Mouse (Mus musculus) embryonic stem cell, embryonic (primary cell): Measurements from ENCODE around the gene Mafk.

Experiments used
- CTCF ChIA-PET, 4 experiments: fragments of 300-600 bp in 2 of 4; fragments of 350-600 bp in 2 of 4; sonication (Branson Sonifier 250); formaldehyde crosslinking; loops; one replicate each; lab custom pipeline; 2022; ENCODE audit warnings: inconsistent platforms in 2 of 4; lab: Charles Lee
- POLR2A ChIA-PET, 4 experiments: fragments of 300-600 bp in 2 of 4; fragments of 350-600 bp in 2 of 4; sonication (Branson Sonifier 250); formaldehyde crosslinking; loops; one replicate each; lab custom pipeline; 2022; ENCODE audit warnings: antibody characterized with exemption in 4 of 4, inconsistent platforms in 1 of 4; lab: Charles Lee

Mafk gene

DNA sequence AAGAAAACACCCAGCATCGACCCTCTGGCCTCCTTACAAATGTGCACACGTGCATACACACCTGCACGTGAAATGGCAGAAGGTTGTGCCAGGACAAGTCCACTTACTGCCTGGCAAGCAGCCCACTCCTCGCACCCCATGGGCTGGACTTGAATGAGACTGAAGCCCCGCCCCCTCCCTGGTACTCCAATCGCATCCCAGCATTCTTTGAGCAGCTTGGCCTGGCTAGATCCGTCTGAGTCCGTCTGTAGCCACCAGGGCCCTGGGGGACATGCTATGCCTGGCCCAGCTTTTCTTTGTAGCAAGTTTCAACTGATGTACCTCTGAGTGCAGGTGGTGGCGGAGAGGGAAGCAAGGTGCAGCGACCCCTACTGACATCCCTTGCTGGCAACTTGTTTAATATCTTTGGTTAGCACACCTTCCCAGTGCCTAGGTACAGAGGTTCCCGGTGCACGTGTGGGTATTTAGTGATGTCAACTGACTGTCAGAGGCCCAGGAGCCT is 12.3 kb downstream of the Mafk start:
- ChIA-PET CTCF (interaction anchor here (0.5 to 1.5 kb wide), 21 partner anchors 9 to 1618 kb away, joined by 3 to 10 read pairs (median 3); partner anchors contain the start of gene Ints1 (in 1 of the 4)), POLR2A (interaction anchor here in 1 of 4 experiments (0.8 to 2.6 kb wide), 3 partner anchors 10 to 17 kb away, joined by 3 to 9 read pairs (median 5); partner anchors contain the start of gene Mafk)

- ChIA-PET CTCF (interaction anchor here (0.5 to 1.5 kb wide), 11 partner anchors 9 to 344 kb away, joined by 3 to 10 read pairs (median 3); no protein-coding TSS in a partner anchor), POLR2A (interaction anchor here in 1 of 4 experiments (0.8 to 2.6 kb wide), 3 partner anchors 10 to 17 kb away, joined by 3 to 9 read pairs (median 5); partner anchors contain the start of gene Mafk)
Measured at GRCm38 (mm10) chr5:139804107-139804551, 12.8 kb downstream of the Mafk start.

DNA sequence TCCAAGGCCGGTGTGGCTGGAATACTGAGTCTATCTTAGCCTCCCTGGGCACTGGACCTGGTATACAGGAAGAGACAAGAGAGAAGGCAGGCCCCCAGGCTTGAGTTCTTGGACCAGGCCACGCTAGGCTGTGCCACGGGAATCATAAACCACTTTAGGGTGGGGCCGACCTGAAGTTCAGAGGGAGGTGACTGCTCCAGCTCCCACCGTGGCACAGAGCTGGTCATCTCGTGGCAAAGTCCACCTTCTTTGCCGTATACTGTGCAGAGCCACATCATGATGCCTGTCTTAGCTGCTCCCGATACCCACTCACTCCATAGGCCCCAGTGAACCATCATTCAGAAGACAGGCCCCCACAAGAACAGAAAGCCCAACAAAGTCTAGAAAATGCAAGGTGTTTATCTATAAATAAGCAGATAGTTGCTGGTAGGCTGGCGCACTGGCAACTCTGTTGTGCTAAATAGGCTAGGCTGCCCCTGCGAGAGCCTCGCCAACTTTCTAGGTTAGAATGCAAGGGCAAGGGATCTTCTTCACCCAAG is 13.3 kb downstream of the Mafk start:
- CTCF ChIA-PET = interaction anchor here (0.5 to 2.5 kb wide), 8 partner anchors 9 to 344 kb away, joined by 3 to 10 read pairs (median 4); no protein-coding TSS in a partner anchor
- POLR2A ChIA-PET = interaction anchor here in 2 of 4 experiments (1.3 to 2.6 kb wide), 3 partner anchors 8 to 129 kb away, joined by 3 to 9 read pairs (median 4); no protein-coding TSS in a partner anchor

- ChIA-PET CTCF (interaction anchor here (0.6 to 2.5 kb wide), 5 partner anchors 12 to 126 kb away, joined by 3 to 10 read pairs (median 3); no protein-coding TSS in a partner anchor), POLR2A (interaction anchor here in 2 of 4 experiments (0.6 to 1.3 kb wide), 6 partner anchors 9 to 128 kb away, joined by 3 to 4 read pairs (median 3); partner anchors contain the start of gene Mafk (in 1 of the 2))
Measured at GRCm38 (mm10) chr5:139805924-139806323, 14.6 kb downstream of the Mafk start.

DNA sequence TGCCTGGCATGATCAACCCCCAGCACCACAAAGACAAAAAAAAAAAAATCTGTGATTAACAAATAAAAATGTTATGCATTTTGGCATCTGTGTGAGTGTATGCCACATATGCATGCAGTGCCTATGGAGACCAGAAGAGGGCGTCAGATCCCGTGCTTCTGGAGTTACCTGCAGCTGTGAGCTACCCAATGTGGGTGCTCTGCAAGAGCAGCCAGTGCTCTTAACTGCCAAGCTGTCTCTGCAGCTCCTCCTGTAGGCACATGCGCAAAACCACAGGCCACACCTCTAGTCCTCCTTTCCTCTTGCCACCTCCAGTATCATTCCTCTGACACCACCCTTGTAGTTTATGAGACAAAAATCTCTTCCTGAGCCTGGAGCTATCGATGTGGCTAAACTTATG is 18.1 kb downstream of the Mafk start:
- ChIA-PET CTCF (interaction anchor here (0.5 to 2.1 kb wide), 22 partner anchors 8 to 1610 kb away, joined by 3 to 11 read pairs (median 4); partner anchors contain the start of genes Gm26938 (in 1 of the 4), Ints1 (in 1 of the 4) and Tmem184a (in 1 of the 4)), POLR2A (interaction anchor here (0.6 to 1.3 kb wide), 14 partner anchors 8 to 196 kb away, joined by 3 to 10 read pairs (median 3); partner anchors contain the start of genes Gm26938 (in 1 of the 4), Ints1 (in 1 of the 4) and Psmg3 (in 1 of the 4))

GRCm38 (mm10) chr5:139811677-139812397 is 20.5 kb downstream of the Mafk start:
- ChIA-PET CTCF (interaction anchor here in 2 of 4 experiments (0.6 to 2.6 kb wide), 3 partner anchors 8 to 470 kb away, joined by 4 to 10 read pairs (median 6); no protein-coding TSS in a partner anchor), POLR2A (interaction anchor here in 1 of 4 experiments (1.2 to 1.8 kb wide), 2 partner anchors 10 to 24 kb away, joined by 3 to 7 read pairs; no protein-coding TSS in a partner anchor)

DNA sequence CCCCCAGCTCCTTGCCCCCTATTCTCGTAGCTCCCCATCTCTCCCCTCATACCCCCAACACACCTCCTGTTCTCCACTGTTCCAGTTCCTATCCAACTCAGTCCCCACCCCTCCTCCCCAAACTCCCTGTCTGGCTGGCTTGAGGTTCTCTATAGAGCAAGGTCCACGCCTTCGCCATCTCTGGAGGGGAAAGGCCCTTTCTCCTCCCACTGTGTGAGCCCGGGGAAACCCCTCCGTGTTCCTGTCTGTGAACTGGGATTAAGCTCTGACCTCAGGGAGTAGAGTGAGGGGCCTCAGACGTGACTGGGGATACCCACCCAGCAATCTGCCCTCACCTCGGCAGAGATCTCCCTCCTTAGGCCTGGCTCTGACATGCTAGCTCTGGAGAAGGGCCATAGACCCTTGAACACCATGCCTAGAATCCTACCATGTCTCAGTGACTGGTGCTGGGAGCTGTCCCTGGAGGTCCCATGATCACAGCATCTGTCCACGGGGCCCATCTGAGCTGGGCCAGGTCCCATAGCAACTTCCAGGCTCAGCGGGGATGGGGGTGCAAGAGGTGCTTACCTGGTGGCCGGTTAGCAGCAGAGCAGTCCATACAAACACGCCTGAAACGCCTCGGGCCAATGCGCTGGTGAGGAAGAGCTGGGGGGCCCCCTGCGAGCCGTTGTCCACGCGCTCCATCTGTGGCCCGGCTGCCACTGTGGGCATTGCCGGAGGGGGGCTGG is 21.2 kb downstream of the Mafk start:
- POLR2A ChIA-PET = interaction anchor here in 3 of 4 experiments (0.6 to 1.9 kb wide), 5 partner anchors 9 to 19 kb away, joined by 3 to 9 read pairs (median 5); no protein-coding TSS in a partner anchor
- CTCF ChIA-PET = interaction anchor here in 3 of 4 experiments (0.6 to 2.6 kb wide), 5 partner anchors 9 to 519 kb away, joined by 3 to 10 read pairs (median 4); partner anchors contain the start of gene Mrm2 (in 1 of the 3)

- ChIA-PET POLR2A (interaction anchor here in 3 of 4 experiments (0.5 to 1.9 kb wide), 6 partner anchors 8 to 1553 kb away, joined by 3 to 9 read pairs (median 5); no protein-coding TSS in a partner anchor), CTCF (interaction anchor here in 3 of 4 experiments (0.7 to 2.6 kb wide), 5 partner anchors 9 to 576 kb away, joined by 3 to 10 read pairs (median 4); partner anchors contain the start of genes Mrm2 (in 1 of the 3) and Snx8 (in 1 of the 3))
Measured at GRCm38 (mm10) chr5:139813126-139813490, 21.8 kb downstream of the Mafk start.

- POLR2A ChIA-PET = interaction anchor here in 2 of 4 experiments (0.6 to 1.9 kb wide), 5 partner anchors 10 to 24 kb away, joined by 3 to 9 read pairs (median 5); no protein-coding TSS in a partner anchor
- CTCF ChIA-PET = interaction anchor here (0.6 to 2.6 kb wide), 6 partner anchors 10 to 575 kb away, joined by 3 to 10 read pairs (median 4); partner anchors contain the start of gene Snx8 (in 1 of the 4)
Measured at GRCm38 (mm10) chr5:139813963-139814381, 22.7 kb downstream of the Mafk start.

GRCm38 (mm10) chr5:139815964-139816363 is 24.7 kb downstream of the Mafk start:
- ChIA-PET POLR2A (no interaction called here), CTCF (interaction anchor here in 1 of 4 experiments (0.6 kb wide), 2 partner anchors 325 to 499 kb away, joined by 3 to 5 read pairs; no protein-coding TSS in a partner anchor)

DNA sequence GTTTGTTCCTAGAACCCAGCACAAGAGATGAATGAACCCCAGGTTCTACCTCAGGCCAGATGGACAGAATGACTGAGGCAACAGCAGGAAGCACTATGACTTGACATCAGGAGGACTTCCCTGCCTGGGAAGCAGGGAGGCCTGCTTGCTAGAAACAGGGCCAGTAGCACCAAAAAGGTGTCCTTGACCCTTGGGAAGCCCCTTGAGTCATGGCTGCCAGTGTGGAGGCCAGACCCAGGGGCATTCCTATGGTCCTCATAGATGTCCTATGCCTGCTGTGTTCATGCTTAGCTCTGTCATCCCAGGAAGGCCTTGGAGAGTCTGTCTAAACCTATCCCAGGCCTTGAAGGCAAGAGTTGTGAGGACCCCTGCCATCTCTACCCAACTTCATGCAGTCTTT is 25.1 kb downstream of the Mafk start:
- CTCF ChIA-PET = interaction anchor here in 1 of 4 experiments (0.6 kb wide), 1 partner anchor 324 kb away, joined by 3 read pairs; no protein-coding TSS in a partner anchor
- POLR2A ChIA-PET = no interaction called here

GRCm38 (mm10) chr5:139817292-139817691 is 26.0 kb downstream of the Mafk start:
- POLR2A ChIA-PET = interaction anchor here in 2 of 4 experiments (0.8 to 1.0 kb wide), 2 partner anchors 8 to 100 kb away, joined by 3 to 4 read pairs; no protein-coding TSS in a partner anchor
- CTCF ChIA-PET = interaction anchor here (0.6 to 2.1 kb wide), 17 partner anchors 8 to 732 kb away, joined by 3 to 11 read pairs (median 4); partner anchors contain the start of genes Gm26938 (in 2 of the 4) and Psmg3 (in 2 of the 4)

DNA sequence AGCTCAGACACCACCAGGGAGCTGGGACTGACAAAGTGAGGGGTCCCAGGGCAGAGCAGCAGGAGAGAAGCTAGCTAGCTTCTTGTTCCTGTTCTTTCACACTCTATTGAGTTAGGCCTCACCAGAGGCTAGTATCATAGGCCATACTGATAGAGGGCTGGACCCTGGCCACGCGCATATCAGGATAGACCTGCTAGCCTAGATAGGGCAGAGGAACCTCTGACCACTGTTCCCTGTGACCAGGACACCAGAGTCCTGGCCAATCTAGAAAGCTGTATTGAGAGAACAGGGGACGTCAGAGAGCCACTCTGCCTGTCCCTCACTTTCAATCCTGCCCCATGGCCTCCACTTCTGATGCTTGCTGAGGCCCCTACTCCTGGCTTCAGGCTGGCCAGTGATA is 26.7 kb downstream of the Mafk start:
- ChIA-PET POLR2A (interaction anchor here in 3 of 4 experiments (0.8 to 1.0 kb wide), 3 partner anchors 9 to 100 kb away, joined by 3 to 4 read pairs (median 4); no protein-coding TSS in a partner anchor), CTCF (interaction anchor here (0.6 to 2.1 kb wide), 29 partner anchors 8 to 732 kb away, joined by 3 to 10 read pairs (median 3); partner anchors contain the start of genes Gm26938 (in 2 of the 4) and Psmg3 (in 2 of the 4))

DNA sequence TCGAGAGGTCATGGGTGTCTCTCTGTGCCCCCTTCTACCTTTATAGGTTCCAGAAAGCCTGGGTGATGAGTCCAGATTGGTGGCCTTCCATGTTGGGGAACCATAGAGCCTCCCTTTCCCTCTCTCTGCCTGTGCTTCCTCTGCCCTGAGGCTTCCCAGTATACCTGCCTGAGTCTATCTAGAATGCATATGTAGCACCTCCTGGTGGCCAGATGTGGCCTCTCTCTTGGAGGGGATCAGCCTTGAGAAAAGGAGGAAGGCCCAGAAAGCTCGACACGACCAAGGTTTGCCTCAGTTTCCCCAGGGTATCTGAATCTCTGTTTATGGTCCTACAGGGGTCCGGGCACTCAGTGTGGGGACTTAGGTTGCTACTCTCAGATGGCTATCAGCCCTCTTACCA is 27.5 kb downstream of the Mafk start:
- CTCF ChIA-PET = interaction anchor here (0.5 to 2.1 kb wide), 32 partner anchors 9 to 348 kb away, joined by 3 to 11 read pairs (median 3); partner anchors contain the start of gene Ints1 (in 1 of the 4)
- POLR2A ChIA-PET = interaction anchor here in 3 of 4 experiments (0.5 to 1.5 kb wide), 6 partner anchors 9 to 689 kb away, joined by 3 to 4 read pairs (median 3); no protein-coding TSS in a partner anchor

- ChIA-PET CTCF (interaction anchor here (0.5 to 2.1 kb wide), 25 partner anchors 10 to 347 kb away, joined by 3 to 11 read pairs (median 4); partner anchors contain the start of gene Ints1 (in 1 of the 4)), POLR2A (interaction anchor here in 3 of 4 experiments (0.5 to 1.5 kb wide), 4 partner anchors 10 to 690 kb away, joined by 3 to 4 read pairs (median 3); no protein-coding TSS in a partner anchor)
Measured at GRCm38 (mm10) chr5:139819538-139820181, 28.3 kb downstream of the Mafk start, which contains the start of gene Tmem184a. Gene Tmem184a, minus strand, starts transcription at chr5:139819917.
